19 mouse cellular contexts compared by ENCODE assay signal in genomic region chr1:132964106-132964505, GRCm38 (mm10).
DNase-seq lines count a peak whose midpoint lies in the region; ATAC-seq lines count a peak whose summit lies in the region.
"Had no signal": no experiment of that assay in that cellular context is flagged by ENCODE, and none has a peak within 500 bp of the region (broad histone marks: within the 10 kb centered on the region; RNA-seq: fewer than 3 reads in every experiment).

No protein-coding gene starts in this region.

- H3K9ac ChIP-seq in intestine, embryonic 15.5 days = no peak overlapping the region
- no peak overlapping the region for H3K9ac ChIP-seq in heart, embryonic 11.5 days (ENCODE audit: low read depth, low read length)
- H3K9ac ChIP-seq: embryonic facial prominence, embryonic 12.5 days; forebrain, embryonic 13.5 days; forebrain, embryonic 15.5 days; forebrain, postnatal 0 days had no signal

- no peaks in the 10 kb centered on the region for H3K36me3 ChIP-seq in intestine, embryonic 15.5 days
- no peaks in the 10 kb centered on the region for H3K36me3 ChIP-seq in heart, embryonic 11.5 days (ENCODE audit: control insufficient read depth, insufficient read depth, low read length)
- H3K36me3 ChIP-seq: embryonic facial prominence, embryonic 10.5 days; embryonic facial prominence, embryonic 12.5 days; forebrain, embryonic 15.5 days; G1E had no signal

- no peak overlapping the region for H3K4me2 ChIP-seq in intestine, embryonic 15.5 days (replicated peaks)
- H3K4me2 ChIP-seq in heart, embryonic 11.5 days = no peak overlapping the region
- H3K4me2 ChIP-seq: embryonic facial prominence, embryonic 12.5 days; forebrain, embryonic 13.5 days; forebrain, embryonic 15.5 days had no signal

- ATAC-seq in intestine, embryonic 15.5 days = no peak
- no peak for ATAC-seq in heart, embryonic 11.5 days (replicated peaks; ENCODE audit: insufficient number of reproducible peaks, low FRiP score, low TSS enrichment)
- ATAC-seq: activated CD4-positive, CD25-positive, alpha-beta regulatory T cell, adult 4 months; forebrain, embryonic 13.5 days; forebrain, embryonic 15.5 days; forebrain, postnatal 0 days; Patski had no signal

- H3K4me3 ChIP-seq in intestine, embryonic 15.5 days (replicated peaks) = no peak overlapping the region
- no peak overlapping the region for H3K4me3 ChIP-seq in heart, embryonic 11.5 days (ENCODE audit: low read depth, low read length)
- H3K4me3 ChIP-seq: embryonic facial prominence, embryonic 10.5 days; embryonic facial prominence, embryonic 12.5 days; forebrain, embryonic 13.5 days; forebrain, embryonic 15.5 days had no signal

- H3K27ac ChIP-seq in intestine, embryonic 15.5 days = no peak overlapping the region
- no peak overlapping the region for H3K27ac ChIP-seq in heart, embryonic 11.5 days (ENCODE audit: low read depth, low read length)
- H3K27ac ChIP-seq: embryonic facial prominence, embryonic 10.5 days; embryonic facial prominence, embryonic 12.5 days; forebrain, embryonic 13.5 days; forebrain, embryonic 15.5 days had no signal

- no peaks in the 10 kb centered on the region for H3K4me1 ChIP-seq in intestine, embryonic 15.5 days (replicated peaks)
- peaks cover 4% of the 10 kb centered on the region; the same call in 1 of the 2 replicates for H3K4me1 ChIP-seq in heart, embryonic 11.5 days (ENCODE audit: control insufficient read depth, insufficient read depth, low read length)
- H3K4me1 ChIP-seq: embryonic facial prominence, embryonic 10.5 days; embryonic facial prominence, embryonic 12.5 days; forebrain, embryonic 13.5 days; forebrain, embryonic 15.5 days had no signal

- DNase-seq in adrenal gland, adult 2 months = peak; percentile 53
- DNase-seq in adrenal gland, postnatal 25 days = no peak
- peak; percentile 61 for DNase-seq in adrenal gland, postnatal 10 days
- DNase-seq in adrenal gland, postnatal 36 days = peak; percentile 46 to 54
- DNase-seq: cerebellum, adult 11-12 months; cerebellum, adult 2 months; cerebellum, adult 9-10 months; cerebellum, postnatal 10 days; cerebellum, postnatal 25 days; forebrain, postnatal 0 days had no signal

- WGBS in intestine, embryonic 15.5 days = 67% methylated on average over 2 of the region's 2 CpGs
- 78% methylated on average over 2 of the region's 2 CpGs for WGBS in heart, embryonic 11.5 days (ENCODE audit: insufficient replicate concordance)

- no peaks in the 10 kb centered on the region for H3K9me3 ChIP-seq in intestine, embryonic 15.5 days
- no peaks in the 10 kb centered on the region for H3K9me3 ChIP-seq in heart, embryonic 11.5 days (replicated peaks; ENCODE audit: control insufficient read depth, low read length)
- H3K9me3 ChIP-seq: embryonic facial prominence, embryonic 10.5 days; embryonic facial prominence, embryonic 12.5 days; forebrain, embryonic 13.5 days; forebrain, embryonic 15.5 days; G1E had no signal

- H3K27me3 ChIP-seq in intestine, embryonic 15.5 days (replicated peaks) = no peaks in the 10 kb centered on the region
- H3K27me3 ChIP-seq in heart, embryonic 11.5 days (ENCODE audit: control insufficient read depth, insufficient read depth, low read length) = no peaks in the 10 kb centered on the region
- H3K27me3 ChIP-seq: embryonic facial prominence, embryonic 12.5 days; forebrain, embryonic 13.5 days; forebrain, embryonic 15.5 days had no signal
